Mouse (Mus musculus) common myeloid progenitor, adult 5-6 weeks (primary cell): ENCODE measurements around the gene Tmem184c. TPM values are rescaled to one million over a fixed set of nuclear protein-coding genes. Genes with fewer than 3 reads are reported as not detected.

Source experiments
- ATAC-seq: replicated peaks from 2 replicates; pipeline ENCODE4 v1.8.0; 2016; ENCODE audit warnings: low read depth, mild to moderate bottlenecking, moderate TSS enrichment, inconsistent platforms; ENCODE audit not compliant: poor library complexity, severe bottlenecking
- total RNA-seq: library from RNA; stranded (forward); fragments of 200-1000, 187-1606 nt; gene quantifications from 2 replicates; pipeline ENCODE4 v1.2.3, GENCODE M21; 2017

Gene Tmem184c
- 21.6 and 33.1 TPM in 2 replicates for total RNA-seq

DNA sequence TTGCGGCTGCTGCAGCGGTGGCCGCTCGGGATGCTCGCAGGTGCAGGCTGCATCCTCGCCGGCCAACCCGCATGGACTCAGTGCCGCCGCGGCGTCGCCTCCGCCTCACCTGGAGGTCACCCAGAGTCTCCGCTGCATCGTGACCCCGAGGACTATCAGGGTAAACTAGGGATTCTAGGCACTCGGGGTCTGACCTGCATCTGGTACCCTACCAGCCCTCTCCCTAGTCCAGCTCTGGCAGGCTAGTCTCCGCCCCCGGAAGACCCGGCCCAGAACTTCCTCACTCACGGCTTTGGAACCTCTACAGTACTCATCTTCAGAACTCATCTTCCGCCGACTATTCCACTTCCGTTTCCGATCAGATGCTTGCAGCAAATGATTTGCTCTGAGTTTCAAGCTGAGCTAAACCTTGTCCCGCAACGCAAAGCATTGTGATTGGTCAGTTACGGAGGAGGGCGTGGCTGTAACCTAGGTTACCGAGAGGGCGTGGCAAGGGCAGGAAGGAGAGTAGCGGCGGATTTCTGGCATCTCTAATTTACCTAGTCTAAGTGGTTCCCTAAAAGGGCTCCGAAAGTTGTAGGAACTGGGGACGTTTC, at the start of gene Tmem184c:
Gene Tmem184c (minus strand): TSS at position 325 of the 596 bp plus-strand sequence.
- ATAC-seq = peak; percentile 99

DNA sequence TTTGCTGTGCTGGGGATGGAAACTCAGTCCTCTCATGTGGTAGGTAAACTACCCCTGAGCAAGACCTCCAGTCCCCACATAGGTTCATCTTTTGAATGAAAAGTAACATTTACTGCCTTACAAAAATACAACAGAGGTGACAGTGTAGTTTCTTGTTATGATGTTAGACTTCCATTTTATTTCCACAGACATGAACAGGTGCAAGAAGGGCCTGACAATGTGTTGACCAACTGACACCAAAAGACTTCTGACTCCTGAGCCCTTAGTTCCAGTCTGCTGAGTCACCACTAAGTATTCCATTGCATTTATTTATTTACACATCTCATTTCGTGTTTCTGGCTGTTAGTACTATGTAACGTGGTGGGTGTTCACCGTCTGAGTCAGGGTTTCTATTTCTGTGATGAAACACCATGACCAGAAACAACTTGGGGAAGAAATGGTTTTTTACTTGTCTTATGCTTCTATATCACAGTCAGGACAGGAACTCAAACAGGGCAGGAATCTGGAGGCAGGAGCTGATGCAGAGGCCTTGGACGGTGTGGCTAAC, 49.1 kb upstream of the Tmem184c start:
- ATAC-seq = no peak

DNA sequence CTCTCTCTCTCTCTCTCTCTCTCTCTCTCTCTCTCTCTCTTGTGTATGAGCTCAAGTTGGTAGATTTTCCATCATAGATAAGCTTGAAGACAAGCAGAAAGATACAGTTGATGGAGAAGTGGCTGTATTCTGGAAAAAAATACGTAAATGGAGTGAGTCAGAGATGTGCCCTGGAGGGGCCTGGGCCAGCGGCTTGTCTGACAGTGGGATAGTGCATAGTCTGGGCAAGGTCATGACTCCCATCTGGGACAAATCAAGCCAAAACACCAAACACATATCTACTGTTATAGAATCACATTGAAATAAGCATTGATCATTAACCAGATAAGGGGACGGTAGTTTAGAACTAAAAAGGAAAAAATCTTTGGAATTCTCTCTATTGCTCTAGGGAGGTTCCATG, 47.9 kb upstream of the Tmem184c start:
- no peak for ATAC-seq

DNA sequence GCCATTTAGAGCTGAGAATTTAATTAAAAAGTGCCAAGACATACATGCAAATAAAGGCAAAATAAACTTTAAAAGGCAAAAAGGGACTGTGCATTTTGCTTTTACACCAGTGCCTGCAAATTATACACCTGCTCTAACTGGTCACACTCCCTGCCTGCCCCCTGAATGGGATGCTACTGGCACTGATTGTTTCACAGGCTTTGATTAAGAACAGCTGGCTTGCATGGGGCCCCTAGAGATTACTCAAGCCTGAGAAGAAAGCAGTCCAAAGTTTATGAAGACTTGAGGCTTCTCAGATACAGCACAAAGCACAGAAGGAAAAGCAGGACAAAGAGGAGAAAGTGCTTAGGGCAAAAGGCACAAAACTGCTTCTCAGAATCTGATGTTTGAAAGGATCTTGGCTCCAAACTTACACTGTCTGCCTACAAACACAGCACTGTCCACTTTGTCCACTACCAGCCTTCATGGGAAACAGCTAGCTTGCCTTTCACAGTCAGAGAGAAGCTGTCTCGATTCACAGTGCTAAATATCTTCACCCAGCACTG, 40.2 kb upstream of the Tmem184c start:
- no peak for ATAC-seq

DNA sequence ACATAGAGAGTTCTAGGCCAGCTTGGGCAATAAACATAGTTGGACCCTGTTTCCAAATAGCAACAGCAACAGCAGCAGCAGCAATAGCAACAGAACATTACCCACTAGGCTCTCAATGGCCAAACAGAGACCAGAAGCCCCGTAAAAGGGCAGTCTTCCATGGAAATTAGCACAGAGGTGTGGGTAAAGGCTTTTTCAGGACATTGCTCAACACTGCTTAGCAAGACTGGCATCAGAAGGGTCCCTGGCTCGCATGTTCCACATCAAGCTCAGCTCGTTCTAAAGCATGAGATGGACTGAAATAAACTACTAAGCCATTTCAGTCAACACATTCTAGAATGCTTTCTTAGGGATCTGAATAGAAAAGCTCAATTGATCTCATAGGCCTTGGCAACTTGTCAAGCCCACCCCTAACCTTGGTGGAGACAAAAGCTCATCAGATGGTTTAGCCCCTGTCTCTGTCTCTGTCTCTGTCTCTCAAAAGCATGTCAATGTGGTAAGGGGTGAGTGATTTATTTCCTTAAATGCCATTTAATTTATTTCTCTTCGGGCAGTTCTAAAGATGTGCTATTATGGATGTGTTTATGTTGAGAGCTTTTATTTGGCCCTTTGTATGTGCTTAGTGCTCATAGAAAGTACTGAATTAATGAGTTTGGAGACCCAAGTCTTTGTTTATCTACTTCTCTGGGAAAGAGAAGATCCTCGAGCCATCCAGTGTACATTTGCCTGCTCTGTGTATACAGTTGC, 29.8 kb upstream of the Tmem184c start:
- no peak for ATAC-seq

DNA sequence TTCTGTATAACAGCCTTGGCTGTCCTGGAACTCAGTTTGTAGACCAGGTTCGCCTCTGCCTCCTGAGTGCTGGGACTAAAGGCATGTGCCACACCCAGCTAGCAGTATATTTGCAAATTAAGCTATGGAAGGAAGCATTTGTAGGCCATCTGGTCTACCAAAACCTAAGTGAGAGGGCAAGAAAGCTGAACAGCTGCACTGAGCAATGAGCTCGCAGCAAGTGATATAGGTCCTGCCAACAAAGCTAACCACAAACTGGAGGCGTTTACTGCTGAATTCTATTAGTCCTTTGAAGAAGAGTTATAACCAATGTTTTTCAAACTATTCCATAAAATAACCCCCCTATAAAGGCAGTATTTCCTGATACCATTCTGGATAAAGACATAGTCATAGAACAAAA, 27.1 kb upstream of the Tmem184c start:
- no peak for ATAC-seq

DNA sequence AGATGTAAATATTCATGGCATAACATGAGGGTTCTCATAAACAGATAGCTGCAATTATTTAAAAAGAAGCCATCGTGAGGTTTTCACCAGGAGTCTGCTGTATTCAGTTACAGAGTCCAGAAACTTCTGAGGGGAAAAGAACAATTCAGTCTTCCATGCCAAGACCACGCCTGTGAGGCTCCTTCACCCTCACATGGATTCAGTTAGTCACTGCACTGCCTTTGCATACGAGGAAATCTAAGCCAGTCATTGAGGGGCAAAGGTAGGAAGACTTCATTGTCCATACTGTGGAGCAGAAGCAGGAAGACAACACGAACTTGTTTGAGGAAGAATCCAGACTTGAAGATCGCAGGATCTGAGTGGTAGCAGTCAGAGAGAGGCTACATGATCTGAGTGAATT, 23.5 kb upstream of the Tmem184c start:
- no peak for ATAC-seq

DNA sequence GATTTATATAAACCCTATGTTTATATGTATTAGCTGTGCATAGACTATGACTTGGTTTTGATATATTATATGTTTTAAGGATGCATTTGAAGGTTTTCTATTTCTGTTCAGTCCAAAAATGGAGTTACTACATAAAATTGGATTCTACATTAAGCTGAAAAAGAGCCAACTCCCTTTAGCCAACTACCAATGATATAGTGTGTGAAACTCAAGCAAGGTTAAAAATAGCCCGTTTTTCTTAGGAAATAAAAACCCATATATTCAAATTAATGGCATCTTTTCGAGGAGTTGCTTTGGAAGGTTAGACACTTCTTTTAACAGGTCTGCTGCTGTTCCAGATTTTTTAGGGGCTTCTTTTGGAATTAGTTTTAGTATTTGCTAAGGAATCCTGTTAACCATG, 22.7 kb upstream of the Tmem184c start:
- no peak for ATAC-seq

DNA sequence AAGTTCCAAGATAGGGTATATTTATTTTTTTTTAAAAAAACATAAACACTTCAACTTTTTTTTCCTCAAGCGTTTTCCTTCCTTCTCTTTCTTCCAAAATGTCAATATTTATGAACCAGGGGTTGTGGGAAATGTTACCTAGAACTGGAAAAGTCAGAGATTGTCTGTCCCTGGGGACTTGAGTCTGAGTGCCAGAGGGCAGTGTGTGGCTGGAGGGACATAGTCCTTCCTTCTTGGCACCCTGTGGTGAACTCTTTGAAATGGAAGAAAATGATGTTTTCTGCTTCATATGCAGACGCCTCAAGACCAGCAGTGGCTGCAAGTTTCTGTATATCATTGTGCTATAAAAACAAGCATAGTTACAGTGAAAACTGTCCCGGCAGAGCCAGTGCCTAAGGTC, 20.2 kb upstream of the Tmem184c start:
- no peak for ATAC-seq

DNA sequence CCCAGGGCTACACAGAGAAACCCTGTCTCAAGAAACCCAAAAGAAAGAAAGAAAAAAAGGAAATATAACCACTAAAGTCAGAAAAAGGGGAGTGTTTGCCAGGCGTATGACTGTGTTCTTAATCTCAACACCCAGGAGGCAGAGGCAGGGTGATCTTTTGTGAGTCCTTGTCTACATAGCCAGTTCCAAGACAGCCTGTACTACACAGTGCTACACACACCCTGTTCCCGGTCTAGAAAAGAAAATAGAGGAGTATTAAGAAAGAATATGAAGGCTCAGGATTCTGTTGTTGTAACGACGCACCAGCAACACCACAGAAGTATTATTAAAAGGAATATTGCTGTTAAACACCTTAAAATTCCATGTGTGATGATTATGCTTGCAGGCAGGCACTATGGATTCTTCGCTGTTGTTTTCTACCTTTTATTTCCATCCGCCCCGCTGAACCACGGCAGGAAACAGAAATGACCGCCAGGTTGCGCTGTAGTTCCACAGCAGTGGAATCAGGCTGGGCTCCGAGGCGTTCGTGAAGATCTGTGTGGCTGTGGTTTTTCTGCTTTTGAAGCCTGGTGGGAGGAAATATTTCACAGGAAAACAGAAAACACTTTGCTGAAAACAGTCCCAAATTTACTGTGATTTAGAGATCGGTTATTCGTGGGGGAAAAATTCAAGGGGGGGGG, 19.5 kb upstream of the Tmem184c start:
- ATAC-seq = peak; percentile 98

DNA sequence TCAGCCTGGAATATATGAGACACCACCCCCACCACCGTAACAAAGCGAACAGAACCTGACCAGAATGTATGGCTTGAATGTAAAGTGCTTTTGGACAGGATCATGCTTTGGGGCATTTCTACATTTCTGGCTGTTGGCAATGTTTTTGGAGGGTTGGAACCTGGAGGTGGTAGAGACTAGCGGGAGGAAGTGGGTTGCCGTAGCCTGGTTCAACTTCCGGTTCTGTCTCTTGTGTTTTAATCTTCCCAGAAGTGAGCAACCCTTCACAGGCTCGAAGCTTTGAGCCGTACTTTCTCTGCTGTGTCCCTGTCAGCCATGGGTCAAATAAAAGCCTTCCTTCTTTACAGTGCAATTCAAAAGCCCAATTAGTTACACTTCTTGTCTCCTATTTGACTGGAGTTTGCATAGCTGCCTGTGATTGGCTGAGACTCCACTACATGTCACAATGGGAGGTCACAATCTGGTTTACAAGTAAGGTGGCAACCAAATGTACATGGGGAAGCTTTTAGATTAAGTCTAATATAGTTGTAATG, 13.2 kb upstream of the Tmem184c start:
- ATAC-seq = 0 out of 2 replicates have a peak, but pooled peaks have one; percentile 25

DNA sequence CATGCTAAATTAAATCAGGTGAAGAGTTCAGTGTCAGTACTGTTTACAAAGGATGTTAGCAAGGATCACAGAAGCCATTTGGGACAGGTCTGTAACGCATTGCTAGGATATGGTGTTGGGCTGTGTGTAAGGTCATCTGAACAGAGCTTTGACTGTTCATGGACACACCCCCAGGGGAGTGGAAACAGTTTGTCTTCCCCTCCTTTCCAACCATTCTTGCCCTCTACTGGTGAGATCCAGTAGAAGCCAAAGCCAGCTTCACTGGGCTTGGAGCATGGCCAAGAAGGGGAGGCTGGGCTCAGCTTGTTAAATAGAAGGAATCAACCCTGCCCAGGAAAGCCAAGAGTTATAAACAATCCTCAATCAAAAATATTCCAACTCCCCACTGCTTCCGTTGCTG, 7.4 kb upstream of the Tmem184c start:
- peak; percentile 96 for ATAC-seq

DNA sequence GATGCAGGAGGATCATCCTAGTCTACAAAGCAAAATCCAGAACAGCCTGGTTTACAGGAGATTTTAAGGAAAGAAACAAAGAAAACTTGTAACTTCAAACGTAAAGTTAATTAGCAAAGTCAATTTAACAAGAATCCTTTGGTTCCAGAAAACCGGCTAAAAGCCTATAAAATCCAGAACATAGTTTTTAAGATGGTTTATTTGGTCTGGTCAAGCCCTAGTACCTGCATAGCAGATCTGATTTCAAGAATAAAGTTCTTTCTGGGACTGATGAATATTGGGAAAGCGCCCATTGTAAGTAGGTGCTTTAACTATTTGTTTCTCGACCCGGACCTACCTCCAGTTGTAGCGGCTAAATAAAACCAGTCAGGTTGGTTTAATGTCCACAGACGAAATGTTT, 877 bp downstream of the Tmem184c start:
- no peak for ATAC-seq

DNA sequence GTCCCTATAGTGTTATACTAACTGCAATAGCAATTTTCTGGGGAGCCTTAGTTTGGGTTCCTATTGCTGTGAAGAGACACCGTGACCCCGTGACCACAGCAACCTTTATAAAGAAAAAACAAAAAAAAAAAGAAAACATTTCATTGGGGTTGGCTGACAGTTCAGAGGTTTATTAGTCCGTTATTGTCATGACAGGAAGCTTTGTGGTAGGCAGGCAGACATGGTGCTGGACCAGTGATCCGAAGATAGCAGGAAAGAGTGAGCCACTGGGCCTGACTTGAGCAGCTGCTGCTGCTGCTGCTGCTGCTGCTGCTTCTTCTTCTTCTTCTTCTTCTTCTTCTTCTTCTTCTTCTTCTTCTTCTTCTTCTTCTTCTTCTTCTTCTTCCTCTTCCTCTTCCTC, 26.3 kb downstream of the Tmem184c start:
- peak; percentile 71 for ATAC-seq

DNA sequence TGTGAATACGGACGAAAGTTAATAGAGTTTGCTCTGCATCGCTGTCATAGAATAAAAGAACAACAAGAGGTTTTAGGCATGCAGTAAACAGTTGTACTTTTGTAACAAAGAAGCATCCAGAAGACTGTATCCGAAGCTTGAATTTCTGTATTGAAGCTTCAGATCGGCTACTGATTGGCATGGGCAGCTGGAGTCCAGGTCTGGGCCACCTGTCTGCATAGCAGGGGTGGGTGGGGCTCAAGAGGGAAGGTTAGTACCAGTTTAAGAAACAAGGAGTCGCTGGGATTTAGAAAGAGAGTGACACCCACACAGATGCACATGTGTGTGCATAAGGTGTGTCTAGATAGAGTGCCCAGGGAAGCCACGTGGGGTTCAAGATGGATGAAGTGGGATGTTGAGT, 32.8 kb downstream of the Tmem184c start:
- no peak for ATAC-seq

DNA sequence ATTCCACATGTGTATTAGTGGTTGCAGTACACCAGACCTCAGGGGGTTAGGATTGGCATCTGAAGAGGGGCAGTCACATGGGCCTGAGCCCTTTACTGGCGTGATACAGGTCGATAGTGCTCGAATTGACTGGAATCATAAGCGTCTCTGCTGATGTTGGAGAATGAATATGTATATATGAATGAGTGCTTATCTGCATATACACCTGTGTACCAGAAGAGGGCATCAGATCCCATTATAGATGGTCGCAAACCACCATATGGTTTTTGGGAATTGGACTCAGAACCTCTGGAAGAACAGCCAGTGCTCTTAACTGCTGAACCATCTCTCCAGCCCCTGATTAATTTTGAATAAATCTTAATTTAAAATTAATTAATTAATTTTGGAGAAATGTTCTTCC, 36.3 kb downstream of the Tmem184c start:
- 0 out of 2 replicates have a peak, but pooled peaks have one; percentile 45 for ATAC-seq

DNA sequence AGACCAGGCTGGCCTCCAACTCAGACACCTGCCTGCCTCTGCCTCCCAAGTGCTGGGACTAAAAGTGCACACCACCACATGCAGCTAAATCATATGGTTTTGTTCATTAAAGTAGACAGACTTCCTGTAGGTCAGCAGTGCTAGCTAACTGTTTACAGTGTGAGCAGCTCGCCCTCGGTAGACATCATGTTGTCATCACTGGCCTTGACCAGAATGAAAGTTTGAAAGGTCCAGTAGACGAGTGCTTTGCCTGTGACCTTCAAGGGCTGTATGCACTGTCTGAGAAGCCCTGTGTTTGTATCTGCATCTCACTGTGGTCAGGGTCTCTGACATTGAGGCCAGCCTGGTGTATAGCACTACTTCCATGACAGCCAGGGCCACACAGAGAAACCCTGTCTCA, 49.1 kb downstream of the Tmem184c start:
- no peak for ATAC-seq

DNA sequence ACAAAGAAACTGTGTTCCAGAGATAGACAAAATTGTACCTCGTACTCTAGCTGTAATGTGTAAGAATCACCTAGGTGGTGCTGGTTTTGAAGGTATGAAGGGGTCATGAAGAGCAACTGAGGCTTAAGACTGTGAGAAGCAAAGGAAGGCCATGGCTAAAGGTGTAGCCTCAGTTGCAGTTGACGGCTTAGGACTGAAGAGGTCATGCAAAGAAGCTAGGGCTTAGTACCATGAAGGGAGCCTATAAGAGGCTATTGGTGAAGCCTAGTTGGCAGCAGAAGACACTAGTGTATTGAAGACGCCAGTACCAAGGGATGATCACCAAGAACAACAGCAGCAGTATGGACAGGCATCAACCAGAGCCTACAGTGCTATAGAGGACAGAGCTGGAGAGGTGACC, 58.0 kb downstream of the Tmem184c start:
- ATAC-seq = no peak

DNA sequence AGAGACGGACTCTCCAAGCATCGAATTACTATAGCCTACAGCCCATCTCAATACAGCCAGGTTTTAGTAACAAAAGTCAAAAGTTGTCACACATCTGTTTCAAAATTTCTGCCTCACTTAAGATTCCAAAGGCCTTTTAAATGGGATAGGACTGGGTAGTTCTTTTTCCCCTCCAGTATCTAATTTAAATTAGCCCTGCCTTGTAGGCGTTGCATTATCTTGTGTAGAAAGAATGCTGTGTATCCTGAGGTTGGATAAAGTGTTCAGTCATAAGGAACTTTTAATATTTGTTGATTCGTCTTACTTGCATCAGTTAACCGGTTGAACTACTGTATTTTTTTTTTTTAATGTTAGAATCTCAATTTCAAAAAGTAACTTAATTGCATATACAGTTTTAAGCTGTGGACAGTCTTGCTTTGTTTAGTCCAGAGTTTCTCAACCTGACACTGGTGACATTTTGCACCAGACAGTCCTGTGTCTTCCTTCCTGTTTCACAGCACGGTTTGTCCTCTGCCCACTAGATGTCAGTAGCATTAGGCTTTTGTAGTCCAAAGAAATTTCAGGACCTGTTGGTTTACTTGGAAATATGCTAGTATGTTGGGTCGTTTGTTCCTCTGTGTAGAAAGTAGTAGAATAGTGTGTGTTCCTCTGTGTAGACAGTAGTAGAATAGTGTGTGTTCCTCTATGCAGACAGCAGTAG, 60.5 kb downstream of the Tmem184c start:
- ATAC-seq = peak; percentile 87

DNA sequence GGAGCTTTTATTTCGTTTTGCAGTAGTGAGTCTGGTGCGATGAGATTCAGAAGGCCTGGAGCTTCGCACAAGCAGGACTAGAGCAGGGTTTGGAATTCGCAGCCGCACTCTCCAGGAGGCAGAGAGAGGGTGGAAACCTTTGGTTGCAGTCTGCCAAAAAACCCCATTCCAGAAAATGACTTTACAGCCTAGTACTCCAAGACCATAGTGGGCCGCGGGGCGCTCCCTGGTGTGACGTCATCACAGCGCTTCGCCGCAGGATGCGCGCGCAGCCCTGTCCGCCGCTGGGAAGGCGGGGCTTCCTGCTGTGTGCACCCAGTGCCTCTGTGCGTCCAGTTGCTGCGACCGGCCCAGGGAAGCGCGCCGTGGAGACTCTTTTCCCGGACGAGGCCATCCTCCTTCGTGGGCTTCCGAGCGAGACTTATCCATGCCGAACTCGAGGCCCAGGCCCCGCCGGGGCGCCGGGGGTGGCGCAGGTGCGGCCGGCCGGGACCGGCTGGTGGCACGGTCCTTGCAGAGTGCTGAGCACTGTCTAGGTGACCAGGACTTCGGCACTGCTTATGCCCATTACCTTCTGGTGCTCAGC, 61.3 kb downstream of the Tmem184c start, which contains the start of gene Prmt9:
Gene Prmt9 (plus strand): TSS at position 277 of the 586 bp plus-strand sequence.
- peak; percentile 85 for ATAC-seq
